Mouse (Mus musculus): ENCODE results near the gene Gpm6b. TPM values are rescaled to one million over a fixed set of nuclear protein-coding genes. Genes with fewer than 3 reads are reported as not detected.

The Gpm6b gene
- polyA plus RNA-seq (2015; fragmentation: Nextera tagmentation; extraction: Ambion mirVana): 1.8 and 2.0 TPM in 2 replicates

GRCm38 (mm10) chrX:166238831-166239460 is at the start of gene Gpm6b:
Gene Gpm6b (plus strand): TSS chrX:166238911.
- Histone ChIP-seq H3K9me3 (ENCODE audit: low read length) (no peaks in the 10 kb centered on the region), H3K4me3 (ENCODE audit: low read depth, low read length) (peak within 1 kb of the TSS; percentile 40), H3K9ac (replicated peaks) (no peak within 1 kb of the TSS; the same call in 1 of the 2 replicates), H3K4me2 (ENCODE audit: low read depth, low read length) (peak within 1 kb of the TSS; percentile 74), H3K4me1 (ENCODE audit: insufficient read depth) (no peaks in the 10 kb centered on the region), H3K36me3 (replicated peaks; ENCODE audit: insufficient read depth, low read length) (no peaks in the 10 kb centered on the region), H3K27me3 (ENCODE audit: insufficient read depth, low read length) (peaks cover 21% of the 10 kb centered on the region; the same call in 1 of the 2 replicates), H3K27ac (ENCODE audit: low read depth) (no peak within 1 kb of the TSS)
- peak; percentile 19 for DNase-seq
- TF ChIP-seq CTCF (IDR thresholded peaks at IDR 0.05; ENCODE audit: low read depth): no peak
- TF ChIP-seq EP300 (IDR thresholded peaks at IDR 0.05; ENCODE audit: low read depth): no peak
- peak; percentile 62 for ATAC-seq
- 23% methylated on average over 40 of the region's 63 CpGs for WGBS (ENCODE audit: insufficient replicate concordance)

GRCm38 (mm10) chrX:166196327-166196726 is 42.4 kb upstream of the Gpm6b start:
- H3K9me3 ChIP-seq (ENCODE audit: low read length): no peaks in the 10 kb centered on the region
- TF ChIP-seq EP300 (IDR thresholded peaks at IDR 0.05; ENCODE audit: low read depth) (no peak), CTCF (IDR thresholded peaks at IDR 0.05; ENCODE audit: low read depth) (no peak)
- H3K36me3 ChIP-seq (replicated peaks; ENCODE audit: insufficient read depth, low read length): no peaks in the 10 kb centered on the region
- no peaks in the 10 kb centered on the region for H3K27me3 ChIP-seq (ENCODE audit: insufficient read depth, low read length)
- H3K9ac ChIP-seq (replicated peaks): no peak overlapping the region
- no peak overlapping the region for H3K4me2 ChIP-seq (ENCODE audit: low read depth, low read length)
- no peak overlapping the region for H3K27ac ChIP-seq (ENCODE audit: low read depth)
- DNase-seq: no peak
- ATAC-seq: peak; percentile 54
- no peaks in the 10 kb centered on the region for H3K4me1 ChIP-seq (ENCODE audit: insufficient read depth)
- no peak overlapping the region for H3K4me3 ChIP-seq (ENCODE audit: low read depth, low read length)

- no peak overlapping the region for H3K4me3 ChIP-seq (ENCODE audit: low read depth, low read length)
- DNase-seq: no peak
- no peak for ATAC-seq
- H3K27ac ChIP-seq (ENCODE audit: low read depth): no peak overlapping the region
- no peaks in the 10 kb centered on the region for H3K4me1 ChIP-seq (ENCODE audit: insufficient read depth)
- WGBS (ENCODE audit: insufficient replicate concordance): 81% methylated on average over 2 of the region's 2 CpGs
- no peaks in the 10 kb centered on the region for H3K36me3 ChIP-seq (replicated peaks; ENCODE audit: insufficient read depth, low read length)
- no peak overlapping the region for H3K9ac ChIP-seq (replicated peaks)
- H3K27me3 ChIP-seq (ENCODE audit: insufficient read depth, low read length): no peaks in the 10 kb centered on the region
- no peaks in the 10 kb centered on the region; the same call in 1 of the 2 replicates for H3K9me3 ChIP-seq (ENCODE audit: low read length)
- TF ChIP-seq EP300 (IDR thresholded peaks at IDR 0.05; ENCODE audit: low read depth) (no peak), CTCF (IDR thresholded peaks at IDR 0.05; ENCODE audit: low read depth) (no peak)
- no peak overlapping the region for H3K4me2 ChIP-seq (ENCODE audit: low read depth, low read length)
Measured at GRCm38 (mm10) chrX:166198266-166198665, 40.4 kb upstream of the Gpm6b start.

- H3K27ac ChIP-seq (ENCODE audit: low read depth): no peak overlapping the region
- no peaks in the 10 kb centered on the region for H3K4me1 ChIP-seq (ENCODE audit: insufficient read depth)
- no peaks in the 10 kb centered on the region for H3K27me3 ChIP-seq (ENCODE audit: insufficient read depth, low read length)
- no peak overlapping the region for H3K4me2 ChIP-seq (ENCODE audit: low read depth, low read length)
- H3K9me3 ChIP-seq (ENCODE audit: low read length): no peaks in the 10 kb centered on the region; the same call in 1 of the 2 replicates
- no peak overlapping the region for H3K9ac ChIP-seq (replicated peaks)
- no peak for TF ChIP-seq CTCF (IDR thresholded peaks at IDR 0.05; ENCODE audit: low read depth)
- no peak for TF ChIP-seq EP300 (IDR thresholded peaks at IDR 0.05; ENCODE audit: low read depth)
- H3K4me3 ChIP-seq (ENCODE audit: low read depth, low read length): no peak overlapping the region
- ATAC-seq: no peak
- no peaks in the 10 kb centered on the region for H3K36me3 ChIP-seq (replicated peaks; ENCODE audit: insufficient read depth, low read length)
- DNase-seq: no peak
Measured at GRCm38 (mm10) chrX:166199812-166200211, 38.9 kb upstream of the Gpm6b start.

GRCm38 (mm10) chrX:166214576-166214975 is 24.1 kb upstream of the Gpm6b start:
- Histone ChIP-seq H3K9me3 (ENCODE audit: low read length) (no peaks in the 10 kb centered on the region), H3K36me3 (replicated peaks; ENCODE audit: insufficient read depth, low read length) (no peaks in the 10 kb centered on the region), H3K4me3 (ENCODE audit: low read depth, low read length) (no peak overlapping the region), H3K4me1 (ENCODE audit: insufficient read depth) (no peaks in the 10 kb centered on the region), H3K9ac (replicated peaks) (no peak overlapping the region), H3K27me3 (ENCODE audit: insufficient read depth, low read length) (no peaks in the 10 kb centered on the region; the same call in 1 of the 2 replicates), H3K27ac (ENCODE audit: low read depth) (no peak overlapping the region), H3K4me2 (ENCODE audit: low read depth, low read length) (no peak overlapping the region)
- TF ChIP-seq EP300 (IDR thresholded peaks at IDR 0.05; ENCODE audit: low read depth): no peak
- TF ChIP-seq CTCF (IDR thresholded peaks at IDR 0.05; ENCODE audit: low read depth): no peak
- WGBS (ENCODE audit: insufficient replicate concordance): 72% methylated on average over 2 of the region's 2 CpGs
- DNase-seq: no peak
- no peak for ATAC-seq

- no peaks in the 10 kb centered on the region for H3K4me1 ChIP-seq (ENCODE audit: insufficient read depth)
- TF ChIP-seq CTCF (IDR thresholded peaks at IDR 0.05; ENCODE audit: low read depth): no peak
- no peak for TF ChIP-seq EP300 (IDR thresholded peaks at IDR 0.05; ENCODE audit: low read depth)
- H3K9me3 ChIP-seq (ENCODE audit: low read length): no peaks in the 10 kb centered on the region
- DNase-seq: no peak
- no peak for ATAC-seq
- H3K27ac ChIP-seq (ENCODE audit: low read depth): no peak overlapping the region
- no peak overlapping the region for H3K9ac ChIP-seq (replicated peaks)
- 77% methylated on average over 6 of the region's 6 CpGs for WGBS (ENCODE audit: insufficient replicate concordance)
- no peak overlapping the region for H3K4me3 ChIP-seq (ENCODE audit: low read depth, low read length)
- no peaks in the 10 kb centered on the region for H3K36me3 ChIP-seq (replicated peaks; ENCODE audit: insufficient read depth, low read length)
- H3K27me3 ChIP-seq (ENCODE audit: insufficient read depth, low read length): peaks cover 4% of the 10 kb centered on the region; the same call in 1 of the 2 replicates
- no peak overlapping the region for H3K4me2 ChIP-seq (ENCODE audit: low read depth, low read length)
Measured at GRCm38 (mm10) chrX:166216248-166216647, 22.5 kb upstream of the Gpm6b start.

All from liver, postnatal 0 days (tissue).